Mouse (Mus musculus) left cerebral cortex, postnatal 25 days (tissue): ENCODE results near the gene Rhox3a. TPM values are rescaled to one million over a fixed set of nuclear protein-coding genes. Genes with fewer than 3 reads are reported as not detected.
"Not testable (repeated sequence)": the region's sequence is repeated elsewhere in the genome, so short reads cannot be mapped to it uniquely, and the experiment has no call there.

Experiments used
- DNase-seq, 2 experiments: peaks; one replicate each; pipeline ENCODE4 v3.0.0; 2022; ENCODE audit warnings: low spot score in 2 of 2, mixed read lengths in 1 of 2
- intact Hi-C: fragments of 180-260 bp; cut with DNase I; formaldehyde crosslinking; loops from one replicate; pipeline ENCODE4 v1.15.1; 2025
- total RNA-seq, 2 experiments: library from RNA; stranded (reverse); gene quantifications; 2 replicates each; pipeline ENCODE4 v1.2.3; 2021

The Rhox3a gene
- total RNA-seq: not detected

GRCm38 (mm10) chrX:37249619-37250018 lies at the start of gene Rhox3a:
Gene Rhox3a, plus strand, starts transcription at chrX:37249919.
- DNase-seq, intact Hi-C loops: not testable (repeated sequence)

- intact Hi-C loops: no loop called here
Observed at GRCm38 (mm10) chrX:37210941-37211340, 38.8 kb upstream of the Rhox3a start, which contains the start of gene Gm9. Gene Gm9, minus strand, starts transcription at chrX:37211041.

GRCm38 (mm10) chrX:37222158-37222557 lies 27.6 kb upstream of the Rhox3a start, which contains the start of gene Rhox1:
Gene Rhox1, minus strand, starts transcription at chrX:37222258.
- DNase-seq, intact Hi-C loops: not testable (repeated sequence)

More at GRCm38 (mm10) chrX:37210941-37211340, 38.8 kb upstream of the Rhox3a start, which contains the start of gene Gm9:
- no peak for DNase-seq

- DNase-seq, intact Hi-C loops: not testable (repeated sequence)
Observed at GRCm38 (mm10) chrX:37244676-37245075, 5.0 kb upstream of the Rhox3a start, which contains the start of gene Rhox2a. Gene Rhox2a, plus strand, starts transcription at chrX:37244976.

- intact Hi-C loops, DNase-seq: not testable (repeated sequence)
Observed at GRCm38 (mm10) chrX:37265038-37265437, 15.3 kb downstream of the Rhox3a start, which contains the start of gene Rhox4a. Gene Rhox4a, plus strand, starts transcription at chrX:37265338.

Other genes starting within 250 kb of the Rhox3a start
- gene Sowahd, start 201.1 kb upstream of the Rhox3a start, total RNA-seq: not detected
- 100 to 1,000 TPM; 246 to 253 TPM for gene Rpl39, start 164.5 kb upstream of the Rhox3a start, total RNA-seq
- 10 to 100 TPM; 13.7 to 16.0 TPM for gene Upf3b, start 139.6 kb upstream of the Rhox3a start, total RNA-seq
- gene Nkap, start 123.1 kb upstream of the Rhox3a start, total RNA-seq: 10 to 100 TPM; 12.5 to 14.1 TPM
- gene Akap14, start 81.1 kb upstream of the Rhox3a start, total RNA-seq: not detected
- 100 to 1,000 TPM; 227 to 238 TPM for gene Ndufa1, start 58.8 kb upstream of the Rhox3a start, total RNA-seq
- 1 to 10 TPM; 7.4 TPM for gene Rnf113a1, start 58.7 kb upstream of the Rhox3a start, total RNA-seq
- gene Gm9, start 38.9 kb upstream of the Rhox3a start, total RNA-seq: not detected
- gene Rhox1, start 27.7 kb upstream of the Rhox3a start, total RNA-seq: not detected
- gene Rhox2a, start 4.9 kb upstream of the Rhox3a start, total RNA-seq: not detected
- gene Rhox4a, start 15.4 kb downstream of the Rhox3a start, total RNA-seq: not detected
- gene Rhox3a2, start 130.1 kb downstream of the Rhox3a start, total RNA-seq: not detected
- gene Rhox4a2, start 140.9 kb downstream of the Rhox3a start, total RNA-seq: not detected
- gene Rhox2b, start 162.1 kb downstream of the Rhox3a start, total RNA-seq: not detected
- not detected for gene Rhox4b, start 182.6 kb downstream of the Rhox3a start, total RNA-seq
- gene Rhox2c, start 203.8 kb downstream of the Rhox3a start, total RNA-seq: not detected
- not detected for gene Rhox3c, start 208.7 kb downstream of the Rhox3a start, total RNA-seq
- gene Rhox4c, start 230.4 kb downstream of the Rhox3a start, total RNA-seq: not detected
- gene Rhox2d, start 243.5 kb downstream of the Rhox3a start, total RNA-seq: not detected